Mouse (Mus musculus): ENCODE data around the gene Adamts10. TPM values are rescaled to one million over a fixed set of nuclear protein-coding genes. Genes with fewer than 3 reads are reported as not detected.

Gene Adamts10
- 107 and 121 TPM in 2 replicates for polyA plus RNA-seq (2012; rRNA removed)

DNA sequence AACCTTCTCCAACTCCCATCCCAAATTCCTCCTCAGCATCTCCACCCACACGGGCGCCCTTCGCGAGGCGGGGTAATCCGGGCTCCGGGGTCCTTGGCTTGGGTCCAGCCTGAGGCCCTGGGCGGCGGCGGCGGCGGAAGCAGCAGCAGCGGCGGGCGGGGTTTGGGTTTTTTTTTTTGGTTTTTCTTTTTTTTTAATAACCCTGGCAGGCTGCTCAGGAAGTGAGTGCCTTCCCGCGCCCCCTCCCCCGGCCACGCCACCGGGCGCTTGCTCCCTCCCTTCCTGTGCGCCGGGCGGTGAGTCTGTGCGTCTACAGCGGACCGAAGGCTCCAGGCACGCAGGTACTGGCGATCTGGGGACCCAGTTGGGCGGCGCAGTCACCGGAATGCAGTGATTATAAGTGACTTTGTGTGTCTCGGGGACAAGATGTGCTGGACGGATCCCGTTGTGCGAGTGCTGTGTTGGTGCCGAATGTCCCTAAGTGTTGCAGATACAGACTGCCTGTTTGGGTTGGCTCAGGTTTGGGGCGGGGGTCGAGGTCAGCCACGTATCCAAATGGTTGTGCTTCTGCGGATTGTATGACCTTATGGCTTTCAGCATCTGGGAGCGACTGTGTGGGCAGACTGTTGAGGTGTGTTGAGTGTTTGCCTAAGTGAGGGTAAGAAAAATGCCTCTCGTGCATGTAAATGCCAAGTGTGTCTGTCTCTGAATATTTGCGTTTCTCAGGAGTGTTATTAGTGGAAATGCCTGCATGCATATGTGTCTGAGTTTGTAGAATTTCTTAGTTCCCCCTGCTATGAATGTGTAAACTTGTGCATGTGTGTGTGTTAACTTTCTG is at the start of gene Adamts10:
Gene Adamts10 (plus strand): TSS at position 287 of the 838 bp plus-strand sequence.
- DNase-seq (ENCODE audit: low read depth) = peak; percentile 87
- no peak for TF ChIP-seq CTCF (IDR thresholded peaks at IDR 0.05; ENCODE audit: borderline replicate concordance, extremely low read depth, insufficient read depth, insufficient read length)
- no peak for TF ChIP-seq POLR2A (IDR thresholded peaks at IDR 0.05; ENCODE audit: borderline replicate concordance, extremely low read depth, insufficient read depth, insufficient read length, poor library complexity, severe bottlenecking)

DNA sequence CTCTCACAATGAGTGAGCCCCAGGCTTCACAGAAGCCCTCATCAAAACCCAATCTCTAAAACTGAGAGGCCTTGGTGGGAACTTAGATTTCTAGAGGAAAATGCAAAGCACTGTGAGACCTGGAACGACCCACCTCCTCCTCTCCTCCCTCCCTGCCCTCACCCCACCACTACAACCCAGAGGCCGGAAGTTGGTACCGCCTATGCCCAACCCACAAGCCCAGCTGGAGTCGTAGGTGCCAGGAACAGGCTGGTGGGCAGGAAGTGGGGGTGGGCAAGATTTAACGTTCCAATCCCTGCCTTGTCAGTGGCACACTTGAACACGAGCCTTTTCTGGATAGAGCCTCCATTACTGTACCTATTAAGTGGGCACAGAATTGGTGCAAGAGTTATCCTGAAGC is 40.0 kb upstream of the Adamts10 start:
- TF ChIP-seq CTCF (IDR thresholded peaks at IDR 0.05; ENCODE audit: borderline replicate concordance, extremely low read depth, insufficient read depth, insufficient read length) (no peak), POLR2A (IDR thresholded peaks at IDR 0.05; ENCODE audit: borderline replicate concordance, extremely low read depth, insufficient read depth, insufficient read length, poor library complexity, severe bottlenecking) (no peak)
- DNase-seq (ENCODE audit: low read depth) = no peak

DNA sequence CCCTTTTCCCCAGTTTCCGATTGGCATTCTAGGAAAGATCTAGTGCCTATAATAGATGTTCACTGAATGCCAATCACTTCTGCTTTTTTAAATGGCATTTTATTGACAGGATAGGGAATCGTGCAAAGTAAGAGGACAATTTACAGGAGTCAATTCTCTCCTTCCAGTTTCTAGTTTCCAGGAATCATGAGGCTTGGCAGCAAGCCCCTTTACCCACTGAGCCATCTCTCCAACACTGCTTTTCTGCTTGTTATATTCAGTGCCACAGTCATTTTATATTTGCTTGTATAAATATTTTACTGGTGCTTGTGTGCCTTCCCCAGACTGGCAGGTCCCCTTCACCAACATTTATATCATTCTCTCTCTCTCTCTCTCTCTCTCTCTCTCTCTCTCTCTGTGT is 36.8 kb upstream of the Adamts10 start:
- TF ChIP-seq POLR2A (IDR thresholded peaks at IDR 0.05; ENCODE audit: borderline replicate concordance, extremely low read depth, insufficient read depth, insufficient read length, poor library complexity, severe bottlenecking) (no peak), CTCF (IDR thresholded peaks at IDR 0.05; ENCODE audit: borderline replicate concordance, extremely low read depth, insufficient read depth, insufficient read length) (no peak)
- peak; percentile 13 for DNase-seq (ENCODE audit: low read depth)

DNA sequence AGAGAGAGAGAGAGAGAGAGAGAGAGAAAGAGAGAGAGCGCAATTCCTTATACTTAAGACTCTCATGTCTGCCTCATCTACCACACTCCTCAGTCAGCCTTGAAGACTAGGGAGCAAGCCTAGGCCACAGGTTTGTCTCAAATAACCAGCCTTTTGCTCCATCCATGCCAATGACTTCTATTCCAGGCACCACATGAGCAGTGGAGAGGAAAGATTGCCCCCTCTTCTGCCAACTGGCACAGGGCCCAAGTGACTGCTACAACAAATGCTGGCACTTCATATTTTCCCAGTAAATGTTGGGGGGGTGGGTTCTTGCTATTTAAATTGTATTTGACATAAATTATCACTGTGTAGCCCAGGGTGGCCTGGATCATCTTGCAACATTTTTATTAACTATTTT is 36.4 kb upstream of the Adamts10 start:
- no peak for TF ChIP-seq POLR2A (IDR thresholded peaks at IDR 0.05; ENCODE audit: borderline replicate concordance, extremely low read depth, insufficient read depth, insufficient read length, poor library complexity, severe bottlenecking)
- TF ChIP-seq CTCF (IDR thresholded peaks at IDR 0.05; ENCODE audit: borderline replicate concordance, extremely low read depth, insufficient read depth, insufficient read length) = no peak
- peak; percentile 71 for DNase-seq (ENCODE audit: low read depth)

DNA sequence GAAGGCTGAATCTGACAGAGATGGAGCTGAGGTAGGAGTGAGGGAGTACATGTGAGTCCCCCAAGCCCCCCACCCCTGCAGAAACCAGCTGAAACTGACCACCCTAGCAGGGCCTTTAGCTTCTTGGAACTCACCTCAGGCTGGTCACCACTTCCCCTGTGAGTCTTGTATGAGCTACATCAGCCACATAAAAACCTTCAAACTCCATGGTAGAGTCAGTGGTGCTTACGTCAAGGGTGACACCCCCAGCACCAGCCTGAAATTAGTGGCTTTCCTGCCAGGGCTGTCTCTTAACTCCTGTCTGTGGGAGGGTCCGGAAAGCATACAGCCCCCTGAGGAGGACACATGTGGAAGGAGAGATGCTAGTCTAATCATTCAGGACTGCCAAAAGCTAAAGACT is 32.6 kb upstream of the Adamts10 start:
- no peak for TF ChIP-seq POLR2A (IDR thresholded peaks at IDR 0.05; ENCODE audit: borderline replicate concordance, extremely low read depth, insufficient read depth, insufficient read length, poor library complexity, severe bottlenecking)
- no peak for TF ChIP-seq CTCF (IDR thresholded peaks at IDR 0.05; ENCODE audit: borderline replicate concordance, extremely low read depth, insufficient read depth, insufficient read length)
- DNase-seq (ENCODE audit: low read depth) = no peak

DNA sequence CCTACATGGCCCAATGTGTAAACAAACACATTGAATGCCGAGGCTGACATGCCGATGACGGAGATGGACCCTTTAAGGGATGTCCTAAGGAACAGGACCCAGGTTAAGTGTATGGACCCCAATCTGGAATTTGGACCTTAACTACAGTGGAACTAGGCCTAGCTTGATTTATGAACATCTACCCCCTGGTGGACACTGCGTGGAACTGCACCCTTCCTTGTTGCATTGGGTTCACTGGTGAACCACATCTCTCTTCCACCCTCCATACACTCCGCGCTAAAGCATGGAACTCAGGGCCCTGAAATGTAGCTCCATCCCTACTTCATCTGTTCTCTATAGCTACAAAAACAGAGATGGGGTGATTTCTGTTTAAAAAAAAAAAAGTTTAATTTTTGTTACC is 30.9 kb upstream of the Adamts10 start:
- peak; percentile 13 for DNase-seq (ENCODE audit: low read depth)

DNA sequence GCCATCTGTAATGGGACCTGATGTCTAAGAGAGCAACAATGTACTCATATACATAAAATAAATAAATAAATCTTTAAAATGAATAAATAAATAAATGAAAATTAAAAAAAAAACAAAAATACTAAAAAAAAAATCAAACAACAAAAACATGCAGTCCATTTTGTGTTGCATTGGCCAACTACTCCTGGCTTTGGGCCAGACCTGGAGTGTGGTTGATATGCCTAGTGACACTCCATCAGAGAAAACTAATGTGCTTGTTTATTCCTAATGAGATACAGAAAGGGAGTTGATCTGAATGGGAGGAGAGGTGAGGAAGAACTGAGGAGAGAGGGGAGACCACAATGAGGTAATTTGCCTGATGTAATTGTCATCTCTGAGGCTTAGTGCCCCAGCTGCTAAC is 29.4 kb upstream of the Adamts10 start:
- DNase-seq (ENCODE audit: low read depth) = no peak
- TF ChIP-seq POLR2A (IDR thresholded peaks at IDR 0.05; ENCODE audit: borderline replicate concordance, extremely low read depth, insufficient read depth, insufficient read length, poor library complexity, severe bottlenecking) (no peak), CTCF (IDR thresholded peaks at IDR 0.05; ENCODE audit: borderline replicate concordance, extremely low read depth, insufficient read depth, insufficient read length) (no peak)

More for the DNA sequence above, 30.9 kb upstream of the Adamts10 start:
- TF ChIP-seq CTCF (IDR thresholded peaks at IDR 0.05; ENCODE audit: borderline replicate concordance, extremely low read depth, insufficient read depth, insufficient read length) (peak; percentile 60; the same call in 1 of the 2 replicates), POLR2A (IDR thresholded peaks at IDR 0.05; ENCODE audit: borderline replicate concordance, extremely low read depth, insufficient read depth, insufficient read length, poor library complexity, severe bottlenecking) (no peak)

DNA sequence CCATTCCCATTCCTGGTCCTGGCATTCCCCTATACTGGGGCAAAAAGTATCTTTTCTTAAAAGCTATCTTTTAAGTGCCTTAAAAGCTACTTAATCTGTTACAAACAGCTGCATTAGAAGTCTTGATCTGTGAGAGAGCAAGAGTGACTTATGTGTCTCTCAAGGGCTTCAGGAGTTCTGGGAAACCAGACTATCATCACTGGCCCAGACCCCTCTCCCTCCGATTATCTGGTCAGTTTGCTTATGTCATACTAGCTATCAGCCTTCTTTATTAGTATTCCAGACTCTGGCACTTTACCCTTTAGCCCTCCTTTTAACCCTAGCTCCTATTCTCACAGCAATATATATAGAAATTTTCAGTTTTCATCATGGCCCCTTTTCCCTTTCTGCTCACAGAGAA is 25.1 kb upstream of the Adamts10 start:
- DNase-seq (ENCODE audit: low read depth) = no peak
- TF ChIP-seq POLR2A (IDR thresholded peaks at IDR 0.05; ENCODE audit: borderline replicate concordance, extremely low read depth, insufficient read depth, insufficient read length, poor library complexity, severe bottlenecking) = no peak
- no peak for TF ChIP-seq CTCF (IDR thresholded peaks at IDR 0.05; ENCODE audit: borderline replicate concordance, extremely low read depth, insufficient read depth, insufficient read length)

DNA sequence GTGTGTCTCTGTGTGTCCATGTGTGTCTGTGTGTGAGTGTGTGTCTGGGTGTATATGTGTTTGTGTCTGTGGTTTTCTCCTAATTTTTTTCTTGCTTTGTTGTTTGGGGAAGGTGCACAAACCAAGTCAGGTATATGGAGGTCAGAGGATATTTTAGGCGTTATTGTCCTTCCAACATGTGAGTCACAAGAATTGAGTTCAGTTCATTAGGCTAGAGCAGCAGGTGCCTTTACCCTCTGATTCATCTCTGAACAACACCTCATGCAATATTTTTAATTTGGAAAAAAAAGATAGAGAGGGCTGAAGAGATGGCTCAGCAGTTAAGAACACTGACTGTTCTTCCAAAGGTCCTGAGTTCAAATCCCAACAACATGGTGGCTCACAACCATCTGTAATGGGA is 15.6 kb upstream of the Adamts10 start:
- no peak for DNase-seq (ENCODE audit: low read depth)
- TF ChIP-seq CTCF (IDR thresholded peaks at IDR 0.05; ENCODE audit: borderline replicate concordance, extremely low read depth, insufficient read depth, insufficient read length) = no peak
- TF ChIP-seq POLR2A (IDR thresholded peaks at IDR 0.05; ENCODE audit: borderline replicate concordance, extremely low read depth, insufficient read depth, insufficient read length, poor library complexity, severe bottlenecking) = no peak

DNA sequence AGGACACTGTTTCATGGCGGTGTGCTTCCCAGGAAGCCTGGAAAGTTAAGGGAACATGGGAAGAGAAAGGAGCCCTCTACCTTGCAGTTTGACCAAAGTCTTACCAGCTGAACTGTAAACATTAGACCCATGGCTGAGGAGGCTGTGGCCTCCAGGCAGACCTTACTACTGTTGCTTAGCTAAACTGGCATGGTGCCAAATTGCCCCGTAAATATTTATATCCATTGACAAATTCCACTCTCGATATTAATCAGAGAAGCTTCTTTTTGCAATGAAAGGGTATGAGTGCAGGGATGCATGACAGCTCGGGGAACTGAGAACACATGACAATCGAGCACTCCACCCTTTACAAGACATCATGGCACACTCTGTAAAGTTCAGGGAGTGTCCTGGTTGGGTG is 13.8 kb upstream of the Adamts10 start:
- no peak for DNase-seq (ENCODE audit: low read depth)
- TF ChIP-seq POLR2A (IDR thresholded peaks at IDR 0.05; ENCODE audit: borderline replicate concordance, extremely low read depth, insufficient read depth, insufficient read length, poor library complexity, severe bottlenecking) (no peak), CTCF (IDR thresholded peaks at IDR 0.05; ENCODE audit: borderline replicate concordance, extremely low read depth, insufficient read depth, insufficient read length) (no peak)

DNA sequence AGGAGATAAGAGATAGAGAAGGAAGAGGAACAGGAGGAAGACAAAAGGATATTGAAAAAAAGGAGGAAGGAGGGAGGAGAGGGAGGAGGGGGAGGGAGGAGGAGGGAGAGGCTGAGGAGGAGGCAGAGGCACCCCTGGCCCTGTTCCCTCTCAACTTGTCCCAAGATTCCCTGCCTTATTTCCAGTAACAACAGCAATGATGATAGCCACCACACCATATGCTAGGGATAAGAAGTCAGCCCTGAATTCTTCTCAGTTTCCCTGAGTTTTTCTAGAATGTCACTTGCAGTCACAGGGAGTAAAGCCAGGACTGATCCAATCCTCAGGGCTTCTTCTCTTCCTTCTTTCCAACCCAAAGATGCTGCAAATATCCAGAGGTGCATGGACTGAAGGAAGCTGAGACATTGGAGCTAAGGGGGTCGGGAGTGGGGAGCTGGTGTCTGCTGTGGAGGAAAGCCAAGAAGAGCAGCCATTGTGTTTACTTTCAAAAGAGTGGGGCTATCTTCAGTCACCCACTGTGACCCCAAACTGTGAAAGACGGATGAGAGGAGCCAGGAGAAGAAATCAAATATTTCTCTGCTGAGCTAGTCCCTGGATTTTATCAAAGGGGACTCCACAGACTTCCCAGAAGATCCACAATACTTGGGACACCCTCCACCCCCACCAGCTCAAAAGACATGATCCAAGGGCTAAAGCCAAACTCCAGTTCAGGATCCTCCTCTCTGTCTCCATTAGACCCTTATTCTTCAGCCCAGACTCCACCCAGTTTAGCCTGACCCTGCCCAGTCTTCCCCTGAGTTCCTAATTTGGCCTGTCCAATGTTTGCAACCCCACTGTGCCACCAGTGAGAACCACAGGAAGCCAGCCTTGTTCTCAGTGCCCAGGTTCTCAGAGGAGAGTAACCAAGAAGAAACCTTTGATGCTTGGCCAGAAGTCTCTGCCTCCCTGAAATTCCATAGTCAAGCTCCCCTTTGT is 11.3 kb upstream of the Adamts10 start:
- TF ChIP-seq POLR2A (IDR thresholded peaks at IDR 0.05; ENCODE audit: borderline replicate concordance, extremely low read depth, insufficient read depth, insufficient read length, poor library complexity, severe bottlenecking) (no peak), CTCF (IDR thresholded peaks at IDR 0.05; ENCODE audit: borderline replicate concordance, extremely low read depth, insufficient read depth, insufficient read length) (no peak)
- DNase-seq (ENCODE audit: low read depth) = no peak
